Mouse (Mus musculus) B cell, adult 2 months (primary cell): ENCODE results near the gene Dnm1.

Experiments used
- DNase-seq, 2 experiments: peaks; one replicate each; pipeline ENCODE4 v3.0.0; 2022

The Dnm1 gene

DNA sequence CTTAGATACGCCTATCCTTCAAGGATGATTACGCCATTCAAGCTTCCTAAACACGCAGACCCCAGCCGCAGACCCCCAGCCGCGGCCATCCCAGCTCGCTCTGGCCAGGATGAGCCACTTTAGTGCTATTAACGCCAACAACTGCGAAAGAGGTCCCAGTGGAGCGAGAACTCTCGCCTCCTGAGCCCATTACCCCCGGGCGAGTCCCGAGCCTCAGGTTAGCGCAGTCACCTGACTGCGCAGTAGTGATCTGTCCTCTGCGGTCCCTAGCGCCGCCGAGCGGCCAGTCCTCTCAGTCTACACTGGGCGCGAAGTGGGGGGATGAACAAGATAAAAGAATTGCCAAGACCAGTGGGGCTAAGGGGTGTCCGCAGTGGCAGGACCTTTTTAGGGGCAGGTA is 8.3 kb upstream of the Dnm1 start:
- peak; percentile 77 to 79 for DNase-seq

DNA sequence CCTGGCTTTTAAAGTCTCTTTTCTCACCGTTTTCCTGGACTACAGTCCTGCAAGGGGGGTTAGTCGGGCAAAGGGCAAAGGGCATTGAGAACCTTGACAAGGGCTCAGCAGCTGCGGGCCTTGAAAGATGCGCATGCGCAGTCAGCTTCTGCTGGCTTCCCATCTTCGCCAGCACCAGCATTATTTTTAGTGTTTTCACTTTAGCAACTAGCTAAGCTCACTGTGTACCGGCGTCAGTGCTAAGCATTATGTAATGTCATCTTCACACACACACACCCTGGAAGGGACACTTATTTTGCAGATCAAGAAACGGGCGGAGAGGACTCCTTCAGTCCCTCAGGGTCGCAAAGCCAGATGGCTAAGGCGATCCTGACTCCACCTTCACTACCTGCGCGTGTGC is 7.6 kb upstream of the Dnm1 start:
- DNase-seq = peak; percentile 66 to 67

DNA sequence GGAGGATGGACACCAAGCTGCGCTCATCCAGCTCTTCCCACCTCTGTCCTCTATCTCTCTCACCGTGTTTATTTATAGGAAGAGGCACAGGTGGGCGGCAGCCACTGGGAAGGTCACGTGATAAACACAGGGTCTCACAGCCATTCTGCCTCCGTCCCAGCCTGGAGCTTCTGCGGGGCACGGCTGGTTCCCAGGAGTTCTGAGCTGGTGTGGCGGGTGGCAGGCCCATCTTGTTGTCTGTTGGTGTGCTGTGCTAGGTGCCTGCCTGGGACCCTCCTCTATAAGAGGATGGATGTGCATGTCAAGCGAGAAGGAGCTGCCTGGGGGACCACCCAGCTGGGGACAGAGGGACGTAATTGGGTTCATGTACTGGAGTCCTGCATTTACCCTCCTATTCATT is 5.2 kb upstream of the Dnm1 start:
- DNase-seq = no peak

DNA sequence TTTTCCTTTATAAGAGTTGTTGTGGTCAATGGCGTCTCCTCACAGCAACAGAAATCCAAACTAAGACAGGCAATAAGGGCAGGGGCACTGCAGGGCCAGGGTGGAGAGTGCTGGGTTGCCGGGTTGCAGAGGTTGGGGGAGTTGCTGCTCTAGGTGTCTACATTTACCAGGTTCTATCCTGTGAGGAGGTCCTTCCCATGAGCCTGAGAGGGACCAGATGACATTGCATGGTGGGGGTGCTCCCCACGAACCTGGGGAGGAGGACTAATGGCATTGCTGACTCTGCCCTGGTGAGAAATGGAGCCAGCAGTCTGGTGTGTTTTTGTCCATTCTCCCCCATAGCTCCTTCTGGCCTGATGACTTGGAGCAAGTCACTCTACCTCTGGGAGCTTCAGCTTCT is 4.6 kb upstream of the Dnm1 start:
- no peak for DNase-seq

DNA sequence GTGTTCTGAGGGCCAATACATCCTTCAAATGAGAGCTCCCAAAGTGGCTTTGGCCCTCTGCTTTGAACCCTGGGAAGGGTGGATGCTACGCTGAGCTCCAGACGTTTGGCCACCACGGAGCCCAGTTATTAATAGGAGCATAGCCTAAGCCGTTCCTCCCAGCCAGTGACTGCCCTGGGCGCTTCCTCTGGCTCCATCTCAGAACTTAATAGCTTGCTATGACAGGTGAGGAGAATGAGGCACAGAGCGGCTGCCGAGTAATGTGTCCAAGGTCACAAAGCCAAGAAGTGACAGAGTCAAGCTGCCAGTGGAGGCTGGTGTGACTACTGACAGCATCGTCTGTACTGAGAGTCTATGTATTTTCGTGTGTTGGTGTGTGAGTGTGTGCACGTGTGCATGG is 3.1 kb upstream of the Dnm1 start:
- DNase-seq = no peak

DNA sequence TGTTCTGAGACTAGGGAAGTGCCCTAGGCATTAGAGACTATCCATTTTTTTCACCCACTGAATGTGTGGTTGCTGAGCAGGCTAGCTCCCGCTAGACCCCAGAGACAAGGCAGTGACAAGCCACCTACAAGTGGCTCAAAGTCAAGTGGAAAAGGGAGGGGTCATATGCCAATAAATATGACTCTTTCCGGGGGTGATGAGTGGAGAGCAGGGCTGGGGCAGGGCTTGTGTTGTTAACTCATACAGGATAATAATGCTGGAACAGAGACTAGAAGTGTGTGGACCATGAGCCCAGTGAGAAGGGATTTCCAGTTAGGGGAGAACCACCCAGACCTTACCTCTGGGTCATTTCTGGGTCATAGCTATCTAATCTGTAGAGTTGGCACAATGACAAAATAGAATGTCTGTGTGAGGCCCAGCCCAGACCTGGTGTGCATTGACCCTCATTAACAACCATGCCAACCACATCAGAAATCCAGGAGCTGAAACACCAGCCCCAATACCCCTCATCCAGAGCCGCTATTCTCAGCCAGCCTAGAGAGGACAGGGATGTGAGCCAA is 1.3 kb upstream of the Dnm1 start:
- no peak for DNase-seq

DNA sequence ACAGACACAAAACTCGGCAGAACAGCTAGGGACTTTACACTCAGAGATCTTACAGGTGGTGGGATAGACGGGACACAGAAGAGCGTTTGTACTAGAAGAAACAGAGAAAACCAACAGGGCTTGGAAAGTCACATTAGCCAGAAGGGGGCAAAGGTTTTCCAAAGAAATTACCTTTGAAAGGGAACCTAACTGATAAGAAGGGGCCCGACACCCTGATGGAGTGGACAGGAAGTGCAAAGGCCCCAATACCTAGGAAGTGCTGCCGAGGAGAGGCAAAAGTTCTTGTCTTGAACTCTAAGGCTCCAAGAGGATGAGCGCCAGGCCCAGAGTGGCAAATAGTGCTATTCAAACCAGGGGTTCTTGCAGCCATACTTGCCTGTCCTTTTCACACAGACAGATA is 698 bp upstream of the Dnm1 start:
- no peak for DNase-seq

DNA sequence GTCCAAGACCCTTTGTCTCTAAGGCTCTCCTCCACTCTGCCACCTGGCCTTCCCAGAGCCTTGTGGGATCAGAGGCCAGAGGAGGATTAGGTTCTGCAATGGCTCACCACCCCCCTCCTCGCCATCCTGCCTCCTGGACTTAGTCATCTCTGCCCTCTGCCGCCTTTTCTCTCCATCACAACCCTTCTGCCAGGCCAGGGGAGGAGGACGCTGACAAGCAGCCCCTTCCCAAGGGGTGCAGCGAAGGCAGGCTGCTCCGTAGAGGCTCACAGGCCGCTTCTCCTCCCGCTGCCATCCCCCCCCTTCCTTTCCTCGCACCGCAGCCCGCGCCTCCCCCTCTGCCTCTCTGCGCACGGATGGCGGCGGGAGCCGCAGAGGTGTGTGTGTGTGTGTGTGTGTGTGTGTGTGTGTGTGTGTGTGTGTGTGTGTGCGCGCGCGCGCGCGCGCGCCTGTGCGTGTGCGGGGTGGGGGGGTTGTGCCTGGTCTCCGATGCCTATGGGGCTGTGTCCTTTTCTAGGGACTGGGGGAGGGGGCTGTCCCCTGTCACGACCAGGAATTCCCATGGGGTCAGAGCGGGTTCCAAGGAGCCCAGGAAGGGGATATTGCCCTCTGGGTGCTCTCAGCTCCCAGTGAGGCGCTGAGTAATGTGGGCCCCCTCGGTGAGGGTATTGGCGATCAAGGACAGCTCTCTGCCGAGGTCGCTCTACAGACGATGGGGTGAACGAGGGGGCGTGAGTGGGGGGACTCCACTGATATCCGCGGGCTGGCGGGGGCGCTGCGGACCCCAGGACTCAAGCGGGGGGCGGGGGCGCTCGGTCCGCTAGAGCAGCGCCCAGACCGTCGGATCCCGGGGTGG is 759 bp downstream of the Dnm1 start, which contains the start of gene Ciz1:
Ciz1 (plus strand) TSS at position 177 of the 856 bp plus-strand sequence.
- peak; percentile 30 to 39 for DNase-seq

DNA sequence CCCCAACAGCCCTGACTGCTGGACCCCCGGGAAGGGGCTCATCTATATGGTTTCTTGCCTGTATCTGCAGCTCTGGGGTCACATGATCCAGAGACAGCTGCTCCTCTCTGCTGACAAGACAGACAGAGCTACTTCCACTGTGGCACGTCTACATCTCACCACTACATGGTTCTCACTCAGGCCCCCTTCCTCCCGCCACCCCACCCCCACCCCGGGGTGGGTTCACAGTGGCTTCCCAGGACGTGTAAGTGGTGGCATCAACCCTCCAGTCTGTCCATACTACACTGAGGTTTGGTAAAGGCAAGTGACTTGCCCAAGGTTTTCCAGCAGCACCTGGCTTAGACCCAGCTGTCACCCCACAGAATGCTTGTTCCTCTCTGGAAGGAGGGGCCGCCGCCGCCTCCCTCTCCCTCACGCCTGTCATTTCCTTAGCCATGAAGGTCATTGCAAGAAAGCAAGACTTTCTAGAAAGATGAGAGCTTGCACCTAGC is 1.6 kb downstream of the Dnm1 start:
- DNase-seq = peak in 1 of 2 experiments; percentile 10

DNA sequence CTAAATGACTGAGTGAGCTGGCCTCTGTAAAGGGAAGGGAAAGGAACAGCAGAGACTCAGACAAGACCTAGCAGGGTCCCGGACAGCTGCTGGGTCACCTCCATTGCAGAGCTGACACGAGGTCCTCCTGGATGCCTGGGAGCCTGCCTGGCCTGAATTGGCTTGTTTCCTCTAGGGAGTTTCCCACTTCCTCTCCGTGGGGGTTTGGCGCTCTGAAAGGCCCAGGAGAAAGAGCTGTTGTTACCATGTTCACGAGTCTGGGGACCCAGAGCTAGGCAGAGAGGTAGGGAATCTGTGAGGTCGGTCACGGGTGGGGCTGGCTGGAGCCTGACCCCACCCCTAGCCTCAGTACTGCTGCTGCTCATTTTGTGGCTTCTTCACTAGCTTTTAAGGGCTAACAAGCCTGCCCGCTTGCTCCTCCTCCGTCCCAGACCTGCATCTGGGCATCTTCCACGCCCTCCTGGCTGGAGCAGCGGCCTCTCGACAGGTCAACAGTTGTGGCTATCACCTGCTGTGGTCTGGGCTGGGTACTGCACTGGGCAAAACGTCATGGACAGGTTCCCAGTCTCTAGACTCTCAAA is 2.6 kb downstream of the Dnm1 start:
- DNase-seq = peak in 1 of 2 experiments; percentile 6

DNA sequence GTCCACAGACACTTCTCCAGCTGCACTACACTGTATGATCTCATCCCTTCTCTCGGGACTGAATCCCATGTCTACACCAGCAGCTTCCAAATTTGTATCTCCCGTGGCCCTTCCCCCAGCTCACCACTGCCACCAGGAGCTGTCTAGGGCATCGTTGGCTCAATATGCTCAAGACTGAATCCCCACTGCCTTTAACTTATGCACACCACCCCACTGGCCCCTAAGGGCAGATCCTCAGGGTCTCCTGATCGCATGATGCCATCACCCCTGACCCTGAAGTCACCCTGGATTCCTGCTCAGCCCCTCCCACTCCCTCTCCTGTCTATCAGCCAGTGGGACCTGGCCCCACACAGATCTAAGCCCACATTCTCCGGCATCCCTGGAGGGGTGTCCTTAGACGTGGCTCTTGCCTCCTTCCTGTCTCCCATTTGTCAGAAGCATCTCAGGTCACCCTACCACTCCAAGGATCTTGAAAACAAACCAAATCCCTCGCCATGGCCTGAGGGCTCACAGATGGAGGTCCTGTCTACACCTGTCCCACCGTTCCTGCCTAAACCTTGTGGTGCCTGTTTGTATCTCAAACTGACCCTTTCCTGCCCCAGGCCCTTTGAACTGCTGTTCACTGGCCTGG is 3.4 kb downstream of the Dnm1 start:
- DNase-seq = no peak

DNA sequence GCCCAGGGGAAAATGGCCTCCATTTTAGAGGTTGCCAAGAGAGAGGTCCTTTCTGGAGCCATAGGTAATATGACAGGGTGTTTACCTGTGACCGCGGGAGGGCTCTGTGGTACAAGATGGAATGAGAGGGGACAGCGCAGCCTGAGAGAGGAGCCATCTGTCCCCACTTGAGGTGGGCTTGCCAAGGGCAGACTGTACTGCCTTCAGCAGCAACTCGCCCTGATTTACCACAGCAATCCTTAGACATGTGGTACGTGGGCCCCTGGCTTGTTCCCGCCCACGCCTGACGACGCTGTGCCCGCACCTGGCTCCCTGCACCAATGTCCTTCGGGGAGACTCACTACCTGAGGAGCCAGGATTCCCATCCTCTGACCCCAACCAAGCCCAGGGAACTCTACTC is 4.8 kb downstream of the Dnm1 start:
- no peak for DNase-seq

DNA sequence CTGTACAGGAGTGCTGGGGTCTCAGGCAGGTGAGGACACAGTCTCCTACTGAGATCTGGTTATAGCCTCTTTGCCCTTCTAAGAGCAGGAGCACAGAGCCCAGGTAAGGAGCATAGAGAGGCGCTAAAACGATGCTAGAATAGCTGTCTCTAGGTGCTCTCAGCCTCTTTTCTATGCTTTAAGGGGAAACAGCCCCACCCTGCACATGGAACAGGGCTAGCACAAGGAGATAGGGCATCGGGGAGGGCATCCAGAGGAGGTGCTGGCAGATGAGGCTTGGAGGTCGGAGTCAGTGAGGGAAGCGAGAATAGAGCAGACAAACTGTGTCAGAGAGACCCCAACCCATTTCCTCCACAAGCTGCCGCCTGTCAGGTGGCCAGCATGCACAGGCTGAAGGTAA is 6.1 kb downstream of the Dnm1 start:
- DNase-seq = no peak

DNA sequence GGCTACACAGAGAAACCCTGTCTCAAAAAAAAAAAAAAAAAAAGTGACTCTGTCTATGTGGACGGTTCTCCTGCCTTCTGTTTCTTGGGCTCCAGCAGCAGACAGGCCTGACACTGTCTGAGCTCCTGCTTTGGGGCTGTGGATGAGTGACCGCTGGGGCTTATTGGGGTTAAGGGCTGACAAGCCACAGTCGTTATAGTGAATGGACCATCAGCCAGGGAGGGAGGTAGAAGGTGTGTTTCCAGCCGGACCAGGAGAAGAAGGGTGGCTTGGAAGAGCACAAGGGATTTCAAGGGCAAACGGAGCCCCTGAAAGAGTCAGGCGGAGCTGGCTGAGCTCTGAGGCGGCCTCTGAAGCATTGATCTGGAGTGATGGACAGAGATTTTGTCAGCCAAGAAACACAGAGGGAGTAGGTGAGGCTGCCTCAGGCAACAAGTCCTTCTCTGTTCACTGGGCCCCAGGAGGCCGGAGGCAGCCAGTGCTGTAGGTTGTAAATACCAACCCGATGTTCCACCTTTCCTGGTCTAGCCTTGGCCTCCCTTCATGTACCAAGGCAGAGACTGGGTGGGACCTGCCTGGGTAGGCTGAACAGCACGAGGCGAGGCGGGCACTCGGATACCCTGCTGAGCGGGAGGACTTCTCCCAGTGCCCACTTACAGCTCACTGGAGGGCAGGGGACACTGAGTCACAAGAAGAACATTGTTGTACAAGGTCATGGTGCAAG is 8.4 kb downstream of the Dnm1 start:
- no peak for DNase-seq

DNA sequence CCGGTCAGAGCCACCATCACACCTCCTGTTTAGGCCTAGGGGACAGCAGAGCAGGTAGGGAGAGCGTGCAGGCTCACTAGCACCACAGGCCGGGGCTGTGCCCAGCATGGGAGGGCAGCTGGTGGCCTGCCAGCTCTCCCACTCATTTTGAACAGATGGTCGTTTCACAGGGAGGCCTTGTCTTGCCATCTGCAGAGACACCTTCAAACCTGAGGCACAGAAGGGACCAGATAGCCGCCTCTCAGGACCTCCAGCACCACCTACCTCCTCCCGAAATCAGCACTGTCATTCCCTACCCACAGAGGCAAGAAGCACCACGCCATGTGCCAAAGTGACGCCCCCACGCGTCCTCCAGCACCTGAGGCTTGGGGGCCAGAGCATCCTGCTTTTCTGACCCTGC is 9.1 kb downstream of the Dnm1 start:
- no peak for DNase-seq

DNA sequence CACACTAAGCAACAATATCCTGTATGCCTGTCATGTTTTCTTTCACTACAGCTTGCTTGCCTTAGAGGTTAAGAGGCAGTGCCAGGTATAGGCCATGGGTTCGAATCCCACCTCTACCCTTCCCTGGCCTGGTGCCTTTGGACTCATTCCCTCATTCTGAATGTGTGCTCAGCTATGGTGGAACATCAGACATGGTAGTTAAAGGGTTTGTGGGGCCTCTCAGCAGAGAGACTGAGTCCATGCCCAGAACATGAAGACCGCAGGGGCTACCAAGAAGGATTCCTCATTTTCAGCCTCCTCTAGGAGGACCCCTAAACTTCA is 9.8 kb downstream of the Dnm1 start:
- no peak for DNase-seq

DNA sequence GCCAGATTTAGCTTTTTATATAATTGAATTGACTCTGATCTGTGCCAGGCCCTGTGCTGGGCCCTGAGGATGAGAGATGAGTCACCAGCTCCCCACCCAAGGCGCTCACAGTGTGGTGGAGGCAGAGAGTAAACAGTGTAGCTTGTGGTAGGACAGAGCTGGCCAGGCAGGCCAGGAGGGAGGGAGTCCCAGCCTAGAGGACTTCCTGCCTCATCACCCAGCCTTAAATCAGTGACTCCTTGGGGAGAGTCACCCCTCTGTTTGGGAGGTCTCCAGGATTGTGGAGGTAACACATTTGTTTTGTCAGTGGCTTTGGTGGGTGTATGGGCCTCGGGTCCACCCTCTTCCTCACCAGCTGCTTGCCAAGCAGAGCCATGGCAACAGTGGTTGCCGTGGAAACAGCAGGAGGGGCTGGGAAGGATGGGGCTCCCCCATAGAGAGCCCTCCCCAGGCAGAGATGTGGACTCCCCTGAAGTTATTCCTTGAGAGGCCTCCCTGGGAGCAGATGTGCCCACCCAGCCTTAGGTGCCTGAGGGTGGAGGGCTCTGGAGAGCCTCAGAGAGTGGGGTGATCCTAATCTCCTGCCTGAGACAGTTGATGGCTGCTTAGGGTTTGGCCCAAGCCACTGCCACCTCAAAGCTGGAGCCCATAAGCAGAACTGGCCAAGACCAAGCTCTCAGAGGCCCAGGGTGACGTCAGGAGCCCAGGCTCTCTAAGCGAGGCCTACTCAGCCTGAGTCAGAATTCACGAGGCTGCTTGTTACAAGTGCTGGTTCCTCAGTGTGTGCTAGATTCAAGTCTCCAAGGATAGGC is 10.4 kb downstream of the Dnm1 start:
- DNase-seq = no peak

DNA sequence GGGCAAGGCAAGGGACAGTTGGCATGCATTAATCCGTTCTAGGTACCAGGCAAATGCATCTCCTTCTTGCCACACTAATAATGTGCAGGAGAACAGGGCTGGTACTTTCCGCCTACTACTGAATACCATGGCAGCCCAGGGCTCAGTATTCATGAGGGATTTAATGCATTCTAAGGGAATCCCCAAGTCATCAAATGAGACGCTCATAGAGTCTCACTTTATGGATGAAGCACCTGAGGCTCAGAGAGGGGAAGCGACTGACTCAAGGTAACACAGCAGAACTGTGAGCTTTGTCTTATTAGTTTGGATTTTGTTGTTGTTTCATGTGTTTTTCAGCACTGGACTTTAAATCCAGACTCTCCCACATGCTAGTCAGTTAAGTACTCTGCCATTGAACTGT is 11.1 kb downstream of the Dnm1 start:
- no peak for DNase-seq

DNA sequence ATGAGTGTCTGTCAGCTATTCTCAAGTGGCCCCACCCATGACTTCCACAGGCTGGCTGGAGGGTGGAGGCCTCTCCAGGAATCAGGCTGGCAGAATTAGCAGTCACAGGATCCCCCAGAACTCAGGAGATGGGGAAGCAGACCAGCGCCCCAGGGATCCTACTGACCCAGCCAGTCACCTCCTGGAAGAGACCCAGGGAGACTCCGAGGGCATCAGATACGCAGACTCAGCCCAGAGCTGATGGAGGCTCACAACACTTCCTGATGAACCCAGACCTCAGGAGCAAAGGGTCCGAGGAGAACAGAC is 11.6 kb downstream of the Dnm1 start:
- no peak for DNase-seq

DNA sequence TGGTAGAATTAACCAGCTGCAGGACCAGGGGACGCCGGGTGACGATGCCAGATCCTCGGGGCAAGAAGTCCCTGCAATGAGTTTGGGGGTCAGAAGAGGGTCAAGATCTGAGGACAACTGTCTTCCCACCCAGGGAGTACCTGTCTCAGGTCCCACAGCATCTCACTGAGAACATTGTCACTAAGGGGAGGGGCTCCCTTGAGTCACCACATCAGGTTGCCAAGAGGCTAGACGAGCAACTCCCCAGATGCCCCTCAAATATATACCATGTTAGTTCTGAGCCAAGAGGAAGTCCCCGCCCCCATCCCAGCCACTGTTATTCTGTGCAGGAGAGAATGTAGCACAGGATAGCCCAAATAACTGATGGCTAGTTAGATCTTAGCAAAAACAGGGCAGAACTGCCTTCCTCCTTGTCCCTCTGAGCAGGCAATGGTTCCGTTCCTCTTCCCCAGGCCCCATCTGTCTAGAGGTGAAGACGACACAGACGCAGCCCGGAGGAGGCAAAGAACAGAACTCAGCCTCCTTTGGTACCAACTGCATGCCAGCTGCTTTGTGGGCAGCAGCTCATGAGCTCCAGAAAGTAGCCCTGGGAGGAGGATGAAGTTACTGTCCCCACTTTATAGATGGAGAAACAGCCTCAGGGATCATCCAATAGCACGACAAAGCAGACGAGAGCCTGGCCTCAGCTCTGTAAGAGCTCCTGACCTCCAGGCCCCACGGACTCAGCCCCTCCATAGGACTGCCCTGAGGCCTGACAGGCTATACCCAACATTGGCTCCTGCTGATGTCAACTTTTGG is 12.1 kb downstream of the Dnm1 start:
- no peak for DNase-seq

DNA sequence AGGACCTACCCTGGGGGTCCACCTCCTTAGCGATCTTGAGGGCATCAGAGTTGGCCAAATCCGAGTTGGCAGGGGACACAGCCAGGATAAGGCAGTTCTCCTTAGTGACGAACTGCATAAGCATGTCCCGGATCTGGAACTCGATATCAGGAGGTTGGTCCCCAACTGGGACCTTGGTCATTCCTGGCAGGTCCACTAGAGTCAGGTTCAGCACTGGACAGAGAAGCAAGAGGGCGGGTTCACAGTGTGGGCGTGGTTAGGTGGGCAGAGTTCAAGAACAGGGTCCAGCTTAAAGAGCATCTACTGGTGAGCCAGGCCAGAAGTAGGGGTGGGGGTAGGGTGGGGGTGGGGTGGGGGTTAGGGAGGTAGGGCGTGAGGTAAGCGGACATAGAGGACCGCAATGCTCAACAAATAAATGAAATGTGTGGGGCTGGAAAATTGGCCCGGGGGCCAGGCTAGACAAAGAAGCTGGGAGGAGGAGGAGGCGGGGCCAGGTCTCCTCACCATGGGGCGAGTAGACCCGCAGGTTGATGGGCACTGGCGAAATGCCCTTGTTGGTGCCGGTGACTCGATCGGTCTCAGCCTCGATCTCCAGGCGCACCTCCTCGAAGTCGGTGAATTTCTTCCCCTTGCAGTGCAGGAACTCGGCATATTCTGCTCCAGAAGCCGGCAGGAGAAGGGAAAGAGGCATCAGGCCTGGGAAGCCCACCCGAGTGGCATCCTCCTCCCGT is 13.1 kb downstream of the Dnm1 start:
- DNase-seq = no peak
